9 mouse cellular contexts compared by ENCODE assay signal in the genomic region with DNA sequence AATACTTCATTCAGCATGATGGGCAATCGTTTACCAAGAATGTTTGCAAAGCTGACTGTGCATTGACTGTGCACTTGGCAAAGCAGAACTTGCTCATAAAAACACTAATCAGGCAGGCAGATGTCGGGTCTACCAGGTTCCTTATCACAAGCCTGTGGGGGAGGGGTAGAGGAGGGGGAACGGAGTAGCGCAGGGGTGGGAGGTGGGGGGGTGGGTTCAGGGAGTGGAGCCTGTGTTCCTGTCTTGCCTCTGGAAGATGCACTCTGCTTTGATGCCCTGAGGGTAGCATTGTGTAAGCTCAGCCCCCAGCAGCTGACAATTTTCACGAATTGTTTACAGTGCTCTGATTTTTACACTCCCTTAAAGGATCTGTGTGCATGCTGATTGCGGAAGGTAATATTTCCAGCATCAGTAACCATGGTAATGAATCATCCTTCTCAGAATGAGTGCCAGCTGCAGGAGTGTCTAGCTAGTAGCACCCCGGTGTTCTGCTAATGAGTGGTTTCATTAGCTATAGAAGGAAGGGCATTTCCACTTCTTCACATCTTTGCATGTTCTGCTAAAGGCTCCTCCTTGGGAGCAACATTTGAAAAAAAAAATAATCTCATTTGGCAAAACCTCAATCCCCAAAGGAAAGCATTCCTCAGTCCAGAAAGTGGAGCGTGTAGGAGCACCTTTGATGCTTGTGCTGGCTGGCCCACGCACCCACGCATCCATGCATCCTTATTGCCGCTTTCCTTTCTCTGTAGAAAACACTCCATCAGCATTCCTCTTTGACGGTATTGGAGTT. TPM values are rescaled to one million over a fixed set of nuclear protein-coding genes. Genes with fewer than 3 reads are reported as not detected.
DNase-seq lines count a peak whose midpoint lies in the region; ATAC-seq and TF ChIP-seq lines count a peak whose summit lies in the region.
"Had no signal": no experiment of that assay in that cellular context is flagged by ENCODE, and none has a peak within 500 bp of the region (broad histone marks: within the 10 kb centered on the region; RNA-seq: fewer than 3 reads in every experiment).

No protein-coding gene starts in this region.

- ATAC-seq in neural tube, embryonic 13.5 days (ENCODE audit: low read depth), result peak; percentile 88
- no peak for ATAC-seq in liver, embryonic 12.5 days

- no peaks in the 10 kb centered on the region for H3K27me3 ChIP-seq in neural tube, embryonic 13.5 days
- H3K27me3 ChIP-seq in liver, embryonic 12.5 days (replicated peaks), result no peaks in the 10 kb centered on the region

- H3K4me1 ChIP-seq in neural tube, embryonic 13.5 days (replicated peaks), result peaks cover 56% of the 10 kb centered on the region
- 0 out of 2 replicates have a peak, but pooled peaks cover 6% of the 10 kb centered on the region for H3K4me1 ChIP-seq in liver, embryonic 12.5 days

- no peak for TF ChIP-seq CTCF in layer of hippocampus, adult 2 months (conservative IDR thresholded peaks at IDR 0.05)

- 15% methylated on average over 12 of the region's 12 CpGs for WGBS in neural tube, embryonic 13.5 days
- WGBS in liver, embryonic 12.5 days (ENCODE audit: insufficient replicate concordance), result 33% methylated on average over 12 of the region's 12 CpGs

- H3K9ac ChIP-seq in neural tube, embryonic 13.5 days, result no peak overlapping the region; the same call in 1 of the 2 replicates
- no peak overlapping the region for H3K9ac ChIP-seq in liver, embryonic 12.5 days

- H3K36me3 ChIP-seq in neural tube, embryonic 13.5 days, result no peaks in the 10 kb centered on the region
- no peaks in the 10 kb centered on the region for H3K36me3 ChIP-seq in liver, embryonic 12.5 days

- H3K4me3 ChIP-seq in layer of hippocampus, adult 2 months, result peak overlapping the region; percentile 26
- H3K4me3 ChIP-seq in neural tube, embryonic 13.5 days, result no peak overlapping the region
- no peak overlapping the region for H3K4me3 ChIP-seq in liver, embryonic 12.5 days

- no peaks in the 10 kb centered on the region for H3K9me3 ChIP-seq in neural tube, embryonic 13.5 days
- H3K9me3 ChIP-seq in liver, embryonic 12.5 days (replicated peaks), result no peaks in the 10 kb centered on the region

- peak overlapping the region; percentile 67 for H3K27ac ChIP-seq in layer of hippocampus, adult 2 months
- peak overlapping the region; percentile 72 for H3K27ac ChIP-seq in neural tube, embryonic 13.5 days (replicated peaks)
- H3K27ac ChIP-seq in liver, embryonic 12.5 days, result no peak overlapping the region

- DNase-seq in layer of hippocampus, adult 2 months (ENCODE audit: low spot score in 2 of 2), result peak; percentile 23 to 61
- no peak for DNase-seq in layer of hippocampus, adult 11-12 months (ENCODE audit: low spot score)
- DNase-seq in embryo, embryonic 10 days (ENCODE audit: low spot score), result peak; percentile 43
- DNase-seq in hindlimb bud, embryonic 11.5 days (ENCODE audit: extremely low spot score, low read depth, low spot score), result peak; percentile 20
- no peak for DNase-seq in liver
- DNase-seq in urinary bladder, postnatal 10 days (ENCODE audit: low spot score), result no peak

- peak overlapping the region; percentile 41 for H3K4me2 ChIP-seq in neural tube, embryonic 13.5 days
- H3K4me2 ChIP-seq in liver, embryonic 12.5 days, result no peak overlapping the region

RNA-seq across cellular contexts. Expression of gene Amer2, which starts 36.8 kb away (rescaled TPM):
- 10 to 100 TPM; 47.7 to 49.2 TPM for total RNA-seq in layer of hippocampus, adult 2 months (2021)
- polyA plus RNA-seq in neural tube, embryonic 13.5 days (2015; fragmentation: Nextera tagmentation; extraction: Ambion mirVana), result 26.7 and 28.5 TPM in 2 replicates
- 0.49 and 0.50 TPM in 2 replicates for polyA plus RNA-seq in liver, embryonic 12.5 days (2016; fragmentation: Nextera tagmentation; extraction: Ambion mirVana)
- total RNA-seq: MEL had no signal

Comparison
In these comparisons a context has a peak if more than half of its experiments do, and no peak if none do; other contexts are left out.
1. DNase-seq: peak in layer of hippocampus, adult 2 months (2 of 2), embryo, embryonic 10 days (single experiment) and hindlimb bud, embryonic 11.5 days (single experiment); none in layer of hippocampus, adult 11-12 months (single experiment), liver (single experiment) and urinary bladder, postnatal 10 days (single experiment).
2. RNA of gene Amer2, which starts 36.8 kb away (polyA plus RNA-seq): 26.7 to 28.5 TPM in neural tube, embryonic 13.5 days; 0.49 to 0.50 TPM in liver, embryonic 12.5 days; every median in the first group is over 10 times any median in the second.